Mouse (Mus musculus): ENCODE measurements at regions not wholly inside any gene's neighbourhood (a gene's known extent, or its start where the extent isn't known, plus 50 kb on each side); places are given as distances from the start of the nearest gene placed in this dataset.
"Not testable (repeated sequence)": the region's sequence is repeated elsewhere in the genome, so short reads cannot be mapped to it uniquely, and the experiment has no call there.

- Histone ChIP-seq H3K27ac (ENCODE audit: control insufficient read depth, insufficient read depth, low read depth, low read length) (no peak overlapping the region), H3K36me3 (ENCODE audit: control insufficient read depth, insufficient read depth, low read length) (no peaks in the 10 kb centered on the region), H3K27me3 (ENCODE audit: control insufficient read depth, insufficient read depth, low read length) (no peaks in the 10 kb centered on the region), H3K4me3 (ENCODE audit: control insufficient read depth, low read depth, low read length) (no peak overlapping the region), H3K4me1 (ENCODE audit: control insufficient read depth, insufficient read depth, low read length) (peaks cover 2% of the 10 kb centered on the region; the same call in 1 of the 2 replicates)
- no peak for TF ChIP-seq POLR2A (IDR thresholded peaks at IDR 0.05; ENCODE audit: control insufficient read depth, low read depth, low read length)
- no peak for TF ChIP-seq CTCF (IDR thresholded peaks at IDR 0.05; ENCODE audit: control insufficient read depth, insufficient read depth, insufficient replicate concordance, low read depth, low read length)
Measured at GRCm38 (mm10) chr8:39950178-39950896, 724.5 kb upstream of the Adam24 start.

GRCm38 (mm10) chr8:39954497-39954896, 720.4 kb upstream of the Adam24 start:
- peaks cover 2% of the 10 kb centered on the region; the same call in 1 of the 2 replicates for H3K4me1 ChIP-seq (ENCODE audit: control insufficient read depth, insufficient read depth, low read length)
- no peak overlapping the region for H3K4me3 ChIP-seq (ENCODE audit: control insufficient read depth, low read depth, low read length)
- TF ChIP-seq CTCF (IDR thresholded peaks at IDR 0.05; ENCODE audit: control insufficient read depth, insufficient read depth, insufficient replicate concordance, low read depth, low read length) (no peak), POLR2A (IDR thresholded peaks at IDR 0.05; ENCODE audit: control insufficient read depth, low read depth, low read length) (no peak)
- no peaks in the 10 kb centered on the region for H3K36me3 ChIP-seq (ENCODE audit: control insufficient read depth, insufficient read depth, low read length)
- H3K27me3 ChIP-seq (ENCODE audit: control insufficient read depth, insufficient read depth, low read length) = no peaks in the 10 kb centered on the region
- no peak overlapping the region for H3K27ac ChIP-seq (ENCODE audit: control insufficient read depth, insufficient read depth, low read depth, low read length)

- no peak overlapping the region for H3K27ac ChIP-seq (ENCODE audit: control insufficient read depth, insufficient read depth, low read depth, low read length)
- no peak for TF ChIP-seq CTCF (IDR thresholded peaks at IDR 0.05; ENCODE audit: control insufficient read depth, insufficient read depth, insufficient replicate concordance, low read depth, low read length)
- no peak for TF ChIP-seq POLR2A (IDR thresholded peaks at IDR 0.05; ENCODE audit: control insufficient read depth, low read depth, low read length)
- H3K4me3 ChIP-seq (ENCODE audit: control insufficient read depth, low read depth, low read length) = no peak overlapping the region
- H3K4me1 ChIP-seq (ENCODE audit: control insufficient read depth, insufficient read depth, low read length) = peaks cover 2% of the 10 kb centered on the region; the same call in 1 of the 2 replicates
- H3K27me3 ChIP-seq (ENCODE audit: control insufficient read depth, insufficient read depth, low read length) = no peaks in the 10 kb centered on the region
- H3K36me3 ChIP-seq (ENCODE audit: control insufficient read depth, insufficient read depth, low read length) = no peaks in the 10 kb centered on the region
Measured at GRCm38 (mm10) chr8:39954924-39955323, 720.0 kb upstream of the Adam24 start.

DNA sequence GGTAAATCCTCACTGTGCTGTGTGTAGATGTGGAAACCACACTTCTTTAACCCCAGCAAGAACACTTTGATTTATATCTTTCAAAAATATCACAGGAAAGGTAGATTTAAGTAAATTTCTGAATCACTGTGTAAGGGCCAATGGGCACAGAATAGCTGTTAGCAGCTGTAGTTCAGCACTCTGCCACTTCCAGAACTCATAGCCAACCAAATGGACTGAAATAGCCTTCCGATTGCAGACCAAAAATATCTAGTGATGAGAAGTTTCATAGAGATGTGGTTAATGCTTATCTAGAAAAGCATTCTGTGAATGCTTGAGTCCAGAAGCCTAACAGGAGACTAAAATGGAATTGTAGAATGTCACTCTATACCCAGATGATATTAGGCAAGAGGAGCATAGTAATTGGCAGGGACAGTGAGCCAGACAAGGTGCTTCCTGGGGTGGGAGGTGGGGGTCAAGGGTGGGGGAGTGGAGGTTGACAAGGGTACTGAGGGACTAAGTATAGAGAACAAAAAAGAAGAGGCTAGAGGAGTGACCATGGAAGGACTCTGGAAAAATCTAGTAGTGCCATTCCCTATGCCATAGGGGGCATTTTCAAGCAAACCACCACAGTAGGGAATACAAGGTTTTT, 669.6 kb upstream of the Adam24 start:
- TF ChIP-seq CTCF (IDR thresholded peaks at IDR 0.05; ENCODE audit: control insufficient read depth, insufficient read depth, insufficient replicate concordance, low read depth, low read length) = no peak
- no peak for TF ChIP-seq POLR2A (IDR thresholded peaks at IDR 0.05; ENCODE audit: control insufficient read depth, low read depth, low read length)
- H3K4me1 ChIP-seq (ENCODE audit: control insufficient read depth, insufficient read depth, low read length) = no peaks in the 10 kb centered on the region
- H3K27me3 ChIP-seq (ENCODE audit: control insufficient read depth, insufficient read depth, low read length) = no peaks in the 10 kb centered on the region
- no peak overlapping the region for H3K4me3 ChIP-seq (ENCODE audit: control insufficient read depth, low read depth, low read length)
- no peaks in the 10 kb centered on the region for H3K36me3 ChIP-seq (ENCODE audit: control insufficient read depth, insufficient read depth, low read length)
- no peak overlapping the region for H3K27ac ChIP-seq (ENCODE audit: control insufficient read depth, insufficient read depth, low read depth, low read length)

GRCm38 (mm10) chr8:40019281-40019943, 655.5 kb upstream of the Adam24 start:
- Histone ChIP-seq H3K27me3 (ENCODE audit: control insufficient read depth, insufficient read depth, low read length) (no peaks in the 10 kb centered on the region), H3K36me3 (ENCODE audit: control insufficient read depth, insufficient read depth, low read length) (no peaks in the 10 kb centered on the region), H3K27ac (ENCODE audit: control insufficient read depth, insufficient read depth, low read depth, low read length) (no peak overlapping the region), H3K4me1 (ENCODE audit: control insufficient read depth, insufficient read depth, low read length) (no peaks in the 10 kb centered on the region), H3K4me3 (ENCODE audit: control insufficient read depth, low read depth, low read length) (no peak overlapping the region)
- TF ChIP-seq POLR2A (IDR thresholded peaks at IDR 0.05; ENCODE audit: control insufficient read depth, low read depth, low read length) (no peak), CTCF (IDR thresholded peaks at IDR 0.05; ENCODE audit: control insufficient read depth, insufficient read depth, insufficient replicate concordance, low read depth, low read length) (no peak)

- Histone ChIP-seq H3K36me3 (ENCODE audit: control insufficient read depth, insufficient read depth, low read length) (no peaks in the 10 kb centered on the region), H3K4me3 (ENCODE audit: control insufficient read depth, low read depth, low read length) (no peak overlapping the region), H3K27me3 (ENCODE audit: control insufficient read depth, insufficient read depth, low read length) (no peaks in the 10 kb centered on the region), H3K27ac (ENCODE audit: control insufficient read depth, insufficient read depth, low read depth, low read length) (no peak overlapping the region), H3K4me1 (ENCODE audit: control insufficient read depth, insufficient read depth, low read length) (no peaks in the 10 kb centered on the region)
- TF ChIP-seq CTCF (IDR thresholded peaks at IDR 0.05; ENCODE audit: control insufficient read depth, insufficient read depth, insufficient replicate concordance, low read depth, low read length) (no peak), POLR2A (IDR thresholded peaks at IDR 0.05; ENCODE audit: control insufficient read depth, low read depth, low read length) (no peak)
Measured at GRCm38 (mm10) chr8:40064145-40064544, 610.7 kb upstream of the Adam24 start.

DNA sequence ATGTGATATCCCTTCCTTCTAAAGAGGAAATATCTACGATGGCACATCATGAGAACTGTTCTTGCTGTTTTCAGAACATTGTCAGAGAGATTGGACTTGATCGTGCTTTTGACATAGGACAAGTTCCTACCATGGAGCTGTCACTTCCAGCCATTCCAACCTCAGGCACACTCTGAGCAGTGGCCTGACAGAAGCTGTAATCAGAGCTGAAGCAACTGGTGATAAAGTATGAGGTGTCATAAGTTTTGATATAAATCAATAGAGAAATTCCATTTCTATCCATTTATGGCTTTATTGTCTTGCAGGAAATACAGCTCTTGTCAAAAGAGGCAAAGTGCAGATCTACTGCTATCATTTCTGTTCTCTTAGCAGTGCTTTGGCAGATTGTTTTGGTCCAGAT, 603.7 kb upstream of the Adam24 start:
- H3K36me3 ChIP-seq (ENCODE audit: control insufficient read depth, insufficient read depth, low read length) = no peaks in the 10 kb centered on the region
- no peaks in the 10 kb centered on the region for H3K4me1 ChIP-seq (ENCODE audit: control insufficient read depth, insufficient read depth, low read length)
- H3K27me3 ChIP-seq (ENCODE audit: control insufficient read depth, insufficient read depth, low read length) = no peaks in the 10 kb centered on the region
- no peak for TF ChIP-seq POLR2A (IDR thresholded peaks at IDR 0.05; ENCODE audit: control insufficient read depth, low read depth, low read length)
- no peak for TF ChIP-seq CTCF (IDR thresholded peaks at IDR 0.05; ENCODE audit: control insufficient read depth, insufficient read depth, insufficient replicate concordance, low read depth, low read length)
- H3K27ac ChIP-seq (ENCODE audit: control insufficient read depth, insufficient read depth, low read depth, low read length) = no peak overlapping the region
- H3K4me3 ChIP-seq (ENCODE audit: control insufficient read depth, low read depth, low read length) = no peak overlapping the region

- H3K4me1 ChIP-seq (ENCODE audit: control insufficient read depth, insufficient read depth, low read length); H3K27me3 ChIP-seq (ENCODE audit: control insufficient read depth, insufficient read depth, low read length); H3K4me3 ChIP-seq (ENCODE audit: control insufficient read depth, low read depth, low read length); H3K27ac ChIP-seq (ENCODE audit: control insufficient read depth, insufficient read depth, low read depth, low read length); H3K36me3 ChIP-seq (ENCODE audit: control insufficient read depth, insufficient read depth, low read length): not testable (repeated sequence)
Measured at GRCm38 (mm10) chr8:40080976-40081375, 593.9 kb upstream of the Adam24 start.

All from testis, adult 2 months (tissue).